Mouse (Mus musculus): Measurements from ENCODE around the gene Csgalnact2.

Gene Csgalnact2

GRCm38 (mm10) chr6:118072176-118072575 lies 66.8 kb downstream of the Csgalnact2 start:
- peak; percentile 82 to 83 for DNase-seq

- DNase-seq, result no peak
These were observed 67.5 kb downstream of the Csgalnact2 start for GRCm38 (mm10) chr6:118071416-118071815.

GRCm38 (mm10) chr6:118071013-118071350 lies 68.0 kb downstream of the Csgalnact2 start:
- DNase-seq, result no peak

DNA sequence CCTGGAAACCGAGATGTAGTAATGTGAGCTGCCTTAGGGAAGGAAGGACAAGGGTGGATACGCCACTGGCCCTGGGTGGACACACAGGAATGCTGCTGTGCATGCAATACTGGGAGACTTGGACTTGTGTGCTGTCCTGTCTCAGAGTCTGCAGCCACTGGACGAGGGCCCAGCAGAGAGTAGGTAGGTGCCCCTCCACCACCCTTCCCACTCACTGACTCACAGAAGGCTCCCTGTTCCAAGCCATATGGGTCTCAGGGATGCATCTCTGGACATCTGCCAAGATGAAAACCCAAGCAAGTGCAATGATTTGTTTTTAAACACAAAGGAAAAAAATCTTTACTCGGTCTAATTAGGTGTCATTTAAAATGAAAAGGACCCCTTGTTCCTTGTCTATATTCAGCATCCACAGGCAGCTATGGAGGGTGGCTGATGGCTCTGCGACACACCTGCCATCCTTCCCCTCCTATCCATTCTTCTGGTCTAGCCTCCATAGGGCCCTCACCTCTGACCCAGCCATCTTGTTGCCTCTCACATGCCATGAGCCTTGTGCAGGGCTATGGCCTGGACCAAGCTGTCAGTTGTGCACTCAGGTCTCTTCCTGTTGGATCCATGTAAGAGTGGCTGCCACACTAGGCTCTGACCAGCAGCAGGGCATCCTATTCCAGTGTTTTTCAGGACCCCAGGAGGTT lies 68.5 kb downstream of the Csgalnact2 start:
- peak; percentile 74 for DNase-seq

DNA sequence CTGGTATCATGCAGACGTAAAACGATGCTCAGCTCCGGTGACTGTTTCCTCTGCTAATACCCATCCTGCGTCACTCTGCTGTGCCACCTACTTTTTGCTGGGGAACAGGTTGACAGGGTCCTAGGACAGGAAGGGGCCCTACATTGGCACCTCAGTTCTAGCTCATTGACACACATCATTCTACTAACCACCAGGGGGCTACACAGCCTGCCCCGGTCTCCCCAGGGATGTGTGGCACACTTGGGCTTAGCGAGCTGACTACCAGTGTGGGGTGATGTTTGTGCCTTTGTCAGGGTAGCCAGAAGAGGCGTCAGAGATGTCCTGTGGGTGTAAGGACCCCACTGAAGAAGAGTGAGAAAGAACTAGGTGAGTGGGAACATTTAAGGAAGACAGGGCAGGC lies 71.2 kb downstream of the Csgalnact2 start:
- no peak for DNase-seq

- DNase-seq, result peak; percentile 60 to 67
These were observed 72.5 kb downstream of the Csgalnact2 start for GRCm38 (mm10) chr6:118066199-118067081.

DNA sequence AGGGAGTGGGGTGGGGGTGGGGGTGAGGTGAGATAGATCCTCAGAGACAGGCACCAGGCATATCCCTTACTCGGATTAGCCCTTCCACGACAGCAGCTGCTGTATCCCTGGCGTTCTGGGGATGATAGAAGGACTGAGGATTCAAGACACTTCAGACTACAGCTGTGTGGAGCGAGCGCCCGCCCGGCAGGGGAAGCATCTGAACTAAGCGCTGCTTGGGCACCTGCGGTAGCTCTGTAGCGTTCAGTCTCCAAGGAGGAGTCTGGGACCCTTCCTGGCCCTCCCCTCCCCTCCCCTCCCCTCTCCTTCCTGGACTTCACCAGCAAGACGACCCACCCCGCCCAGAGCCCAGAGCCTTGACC lies 73.1 kb downstream of the Csgalnact2 start:
- DNase-seq, result no peak

- peak; percentile 76 to 77 for DNase-seq
These were observed 73.9 kb downstream of the Csgalnact2 start for GRCm38 (mm10) chr6:118064968-118065530.

DNA sequence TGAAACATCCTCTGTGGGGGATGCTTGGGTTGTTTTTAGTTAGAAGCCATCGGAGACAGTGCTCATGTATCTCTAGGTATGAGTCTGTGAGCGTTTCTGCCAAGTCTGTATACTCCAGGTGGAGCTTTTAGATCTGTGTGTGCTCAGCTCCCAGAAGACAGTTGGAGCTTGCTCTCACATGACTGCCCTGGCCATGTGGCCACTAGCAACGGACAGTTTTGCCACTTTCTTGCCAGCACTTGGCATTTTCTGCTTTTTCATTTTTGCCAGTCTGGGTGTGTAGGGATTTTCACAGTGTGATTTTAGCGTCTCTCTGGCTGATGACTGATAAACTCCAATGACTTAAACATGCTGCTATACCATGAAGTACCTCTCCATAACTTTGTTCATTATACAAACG lies 75.7 kb downstream of the Csgalnact2 start:
- peak in 1 of 2 experiments; percentile 53 for DNase-seq

DNA sequence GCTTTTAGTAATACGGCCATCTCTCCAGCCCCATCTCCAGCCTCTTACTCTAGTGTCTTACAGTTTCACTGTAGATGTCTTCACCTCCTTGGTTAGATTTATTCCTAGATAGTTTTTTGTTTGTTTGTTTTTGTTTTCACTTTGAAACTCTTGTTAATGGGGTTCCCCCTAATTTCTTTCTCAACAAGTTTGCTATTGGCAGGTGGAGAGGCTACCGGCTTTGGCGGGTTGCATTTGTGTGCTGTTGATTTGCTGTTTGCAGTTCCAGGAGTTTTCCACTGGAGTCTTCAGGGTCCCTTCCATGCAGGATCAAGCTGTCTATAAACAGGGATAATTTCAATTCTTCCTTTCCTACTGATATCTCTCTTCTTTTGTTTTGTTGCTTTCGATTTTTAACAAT lies 77.7 kb downstream of the Csgalnact2 start:
- no peak for DNase-seq
